28 mouse cellular contexts compared by ENCODE assay signal in genomic region chr7:73294399-73294798, GRCm38 (mm10).
"Had no signal": no experiment of that assay in that cellular context is flagged by ENCODE, and none has a peak within 500 bp of the region (broad histone marks: within the 10 kb centered on the region; RNA-seq: fewer than 3 reads in every experiment).

No protein-coding gene starts in this region.

- H3K4me1 ChIP-seq: heart, embryonic 13.5 days; heart, embryonic 15.5 days; hindbrain, embryonic 10.5 days; hindbrain, embryonic 12.5 days; intestine, embryonic 15.5 days; liver, embryonic 13.5 days; liver, embryonic 15.5 days had no signal

- H3K4me2 ChIP-seq: heart, embryonic 11.5 days; heart, embryonic 13.5 days; heart, embryonic 15.5 days; hindbrain, embryonic 12.5 days; hindbrain, embryonic 14.5 days; intestine, embryonic 15.5 days; liver, embryonic 11.5 days; liver, embryonic 13.5 days; liver, embryonic 15.5 days had no signal

- ATAC-seq: hindbrain, embryonic 16.5 days; inflammation-experienced regulatory T-cells, adult 6 months; intestine, embryonic 15.5 days; intestine, postnatal 0 days; liver, postnatal 0 days had no signal

- H3K9ac ChIP-seq: heart, embryonic 13.5 days; heart, embryonic 15.5 days; hindbrain, embryonic 12.5 days; hindbrain, embryonic 14.5 days; intestine, embryonic 15.5 days; liver, embryonic 13.5 days; liver, embryonic 15.5 days; liver, postnatal 0 days had no signal

- H3K4me3 ChIP-seq: gastrocnemius, adult 2 months; heart, adult 2 months; heart, embryonic 13.5 days; heart, embryonic 15.5 days; hindbrain, embryonic 10.5 days; hindbrain, embryonic 12.5 days; intestine, embryonic 15.5 days; layer of hippocampus, adult 2 months; left cerebral cortex, adult 2 months; liver, embryonic 13.5 days; liver, embryonic 15.5 days had no signal

- DNase-seq: gastrocnemius, adult 2 months; gastrocnemius, postnatal 10 days; gastrocnemius, postnatal 25 days; heart, adult 2 months; heart, postnatal 14 days; heart, postnatal 36 days; kidney, adult 18-20 months; kidney, adult 8-10 months; kidney, postnatal 10 days; kidney, postnatal 25 days; kidney, postnatal 4 days; liver; liver, embryonic 13.5 days; liver, postnatal 0 days had no signal

- H3K36me3 ChIP-seq: heart, embryonic 13.5 days; heart, embryonic 15.5 days; hindbrain, embryonic 10.5 days; hindbrain, embryonic 12.5 days; intestine, embryonic 15.5 days; liver, embryonic 13.5 days; liver, embryonic 15.5 days had no signal

- H3K27ac ChIP-seq: heart, adult 2 months; heart, embryonic 13.5 days; heart, embryonic 15.5 days; hindbrain, embryonic 10.5 days; hindbrain, embryonic 12.5 days; hindbrain, embryonic 14.5 days; intestine, embryonic 15.5 days; layer of hippocampus, adult 2 months; left cerebral cortex, adult 2 months; liver, embryonic 13.5 days; liver, embryonic 15.5 days had no signal

- H3K27me3 ChIP-seq: heart, embryonic 13.5 days; heart, embryonic 15.5 days; hindbrain, embryonic 12.5 days; intestine, embryonic 15.5 days; liver, embryonic 13.5 days; liver, embryonic 15.5 days had no signal

- H3K9me3 ChIP-seq: heart, embryonic 15.5 days; hindbrain, embryonic 12.5 days; intestine, embryonic 15.5 days; liver, embryonic 13.5 days; liver, embryonic 15.5 days had no signal
